Mouse (Mus musculus) left cerebral cortex, postnatal 25 days (tissue): ENCODE data around the gene Apod. TPM values are rescaled to one million over a fixed set of nuclear protein-coding genes. Genes with fewer than 3 reads are reported as not detected.

Experiments
- DNase-seq, 2 experiments: peaks; one replicate each; pipeline ENCODE4 v3.0.0; 2022; ENCODE audit warnings: low spot score in 2 of 2, mixed read lengths in 1 of 2
- intact Hi-C: fragments of 180-260 bp; cut with DNase I; formaldehyde crosslinking; loops from one replicate; pipeline ENCODE4 v1.15.1; 2025
- total RNA-seq, 2 experiments: library from RNA; stranded (reverse); gene quantifications; 2 replicates each; pipeline ENCODE4 v1.2.3; 2021

Apod gene
- total RNA-seq, 2 experiments from 2014 or later = 136 to 141 TPM

- intact Hi-C loops = no loop called here
- DNase-seq = no peak
Observed at GRCm38 (mm10) chr16:31290751-31291365, 23.8 kb downstream of the Apod start.

GRCm38 (mm10) chr16:31290281-31290680 is 24.3 kb downstream of the Apod start:
- peak; percentile 88 to 92 for DNase-seq
- intact Hi-C loops = no loop called here

GRCm38 (mm10) chr16:31287712-31288111 is 26.9 kb downstream of the Apod start:
- DNase-seq = peak; percentile 28 to 86
- intact Hi-C loops = no loop called here

GRCm38 (mm10) chr16:31286801-31287488 is 27.7 kb downstream of the Apod start:
- intact Hi-C loops = no loop called here
- peak in 1 of 2 experiments; percentile 52 for DNase-seq

- intact Hi-C loops = no loop called here
- DNase-seq = peak in 1 of 2 experiments; percentile 31
Observed at GRCm38 (mm10) chr16:31281981-31282380, 32.6 kb downstream of the Apod start.

GRCm38 (mm10) chr16:31280176-31280575 is 34.4 kb downstream of the Apod start:
- DNase-seq = no peak
- intact Hi-C loops = no loop called here

GRCm38 (mm10) chr16:31278581-31278980 is 36.0 kb downstream of the Apod start:
- intact Hi-C loops = no loop called here
- DNase-seq = no peak

GRCm38 (mm10) chr16:31278081-31278480 is 36.5 kb downstream of the Apod start:
- intact Hi-C loops = no loop called here
- no peak for DNase-seq

GRCm38 (mm10) chr16:31276962-31277361 is 37.6 kb downstream of the Apod start:
- DNase-seq = no peak
- intact Hi-C loops = no loop called here

GRCm38 (mm10) chr16:31276539-31276938 is 38.1 kb downstream of the Apod start:
- DNase-seq = peak in 1 of 2 experiments; percentile 65
- intact Hi-C loops = no loop called here

GRCm38 (mm10) chr16:31274674-31275460 is 39.7 kb downstream of the Apod start, which contains the start of gene Ppp1r2:
Ppp1r2 (minus strand) TSS chr16:31275277.
- intact Hi-C loops = loop anchor here (2.0 to 5.0 kb wide), 3 partner anchors 38 to 74 kb away; partner anchors contain the start of gene Acap2
- DNase-seq = peak; percentile 89

- no peak for DNase-seq
- intact Hi-C loops = loop anchor here (2.0 to 5.0 kb wide), 3 partner anchors 39 to 73 kb away; partner anchors contain the start of gene Acap2
Observed at GRCm38 (mm10) chr16:31274084-31274483, 40.5 kb downstream of the Apod start.

GRCm38 (mm10) chr16:31266692-31267091 is 47.9 kb downstream of the Apod start:
- DNase-seq = no peak
- intact Hi-C loops = no loop called here

GRCm38 (mm10) chr16:31256151-31256550 is 58.5 kb downstream of the Apod start:
- intact Hi-C loops = no loop called here
- no peak for DNase-seq

GRCm38 (mm10) chr16:31255685-31256084 is 58.9 kb downstream of the Apod start:
- intact Hi-C loops = no loop called here

GRCm38 (mm10) chr16:31249401-31249800 is 65.2 kb downstream of the Apod start:
- intact Hi-C loops = no loop called here
- DNase-seq = no peak

More at GRCm38 (mm10) chr16:31255685-31256084, 58.9 kb downstream of the Apod start:
- DNase-seq = no peak

GRCm38 (mm10) chr16:31248717-31249116 is 65.9 kb downstream of the Apod start:
- intact Hi-C loops = no loop called here
- DNase-seq = peak in 1 of 2 experiments; percentile 56

GRCm38 (mm10) chr16:31247442-31247841 is 67.2 kb downstream of the Apod start:
- no peak for DNase-seq
- intact Hi-C loops = no loop called here
